Mouse (Mus musculus) Patski (cell line): ENCODE results near the gene H2-Ab1. TPM values are rescaled to one million over a fixed set of nuclear protein-coding genes. Genes with fewer than 3 reads are reported as not detected.

Experiments
- ATAC-seq: fragments of 100-300 bp; one replicate; pipeline ENCODE4 v1.8.0; 2021
- CTCF ChIA-PET: fragments of 350-600 bp; sonication (Branson Sonifier 250); formaldehyde crosslinking; loops from one replicate; lab custom pipeline; 2022; ENCODE audit warnings: inconsistent platforms; lab: Charles Lee
- POLR2A ChIA-PET: fragments of 350-600 bp; sonication (Branson Sonifier 250); formaldehyde crosslinking; loops from one replicate; lab custom pipeline; 2022; ENCODE audit warnings: antibody characterized with exemption, inconsistent platforms; lab: Charles Lee
- DNase-seq: peaks from one replicate; pipeline ENCODE4 v3.0.0-alpha.2; 2011; ENCODE audit warnings: low read depth, low spot score
- H3K27me3 ChIP-seq: fragments of 371-371 bp; one replicate; pipeline ENCODE4 v1.5.1; 2021
- CTCF ChIP-seq: fragments of 100-300 bp; IDR thresholded peaks from one replicate; pipeline ENCODE4 v1.5.1; 2021
- in situ Hi-C: fragments of 300-500 bp; cut with MboI; formaldehyde crosslinking; loops from 3 replicates; pipeline ENCODE4 v1.11.1; 2018; ENCODE audit warnings: low pct_unique_long_range_greater_than_20kb, mixed read lengths
- polyA plus RNA-seq: library from polyadenylated mRNA; unstranded; gene quantifications from one replicate; pipeline ENCODE4 v1.2.3, GENCODE M21; 2021

The H2-Ab1 gene
- polyA plus RNA-seq, 1 experiment from 2014 or later: 0.09 TPM

- in situ Hi-C loops: no loop called here
- CTCF ChIA-PET: interaction anchor here (1.3 kb wide), 1 partner anchor 12 kb away, joined by 3 read pairs; no protein-coding TSS in a partner anchor
- no peak for ATAC-seq
- no peak for DNase-seq
- no peak for TF ChIP-seq CTCF
- H3K27me3 ChIP-seq: peaks cover 47% of the 10 kb centered on the region
- POLR2A ChIA-PET: no interaction called here
These were observed 59.8 kb downstream of the H2-Ab1 start for GRCm38 (mm10) chr17:34317275-34317674.

Other genes starting within 250 kb of the H2-Ab1 start
- gene Ring1, start 233.0 kb upstream of the H2-Ab1 start, polyA plus RNA-seq: 31.1 TPM
- gene H2-Ke6, start 229.6 kb upstream of the H2-Ab1 start, polyA plus RNA-seq: 49.3 TPM
- 189 TPM for gene Slc39a7, start 226.0 kb upstream of the H2-Ab1 start, polyA plus RNA-seq
- gene Rxrb, start 225.9 kb upstream of the H2-Ab1 start, polyA plus RNA-seq: 57.1 TPM
- 0.60 TPM for gene Col11a2, start 218.3 kb upstream of the H2-Ab1 start, polyA plus RNA-seq
- gene H2-Oa, start 165.3 kb upstream of the H2-Ab1 start, polyA plus RNA-seq: not detected
- gene H2-DMa, start 138.1 kb upstream of the H2-Ab1 start, polyA plus RNA-seq: 17.1 TPM
- 239 TPM for gene Brd2, start 135.1 kb upstream of the H2-Ab1 start, polyA plus RNA-seq
- 8.2 TPM for gene H2-DMb2, start 114.4 kb upstream of the H2-Ab1 start, polyA plus RNA-seq
- 36.6 TPM for gene H2-DMb1, start 104.6 kb upstream of the H2-Ab1 start, polyA plus RNA-seq
- 7.0 TPM for gene Tap1, start 70.1 kb upstream of the H2-Ab1 start, polyA plus RNA-seq
- gene Psmb9, start 69.9 kb upstream of the H2-Ab1 start, polyA plus RNA-seq: 1.3 TPM
- gene Psmb8, start 60.0 kb upstream of the H2-Ab1 start, polyA plus RNA-seq: 18.7 TPM
- 38.2 TPM for gene Tap2, start 54.2 kb upstream of the H2-Ab1 start, polyA plus RNA-seq
- gene H2-Ob, start 18.8 kb upstream of the H2-Ab1 start, polyA plus RNA-seq: not detected
- not detected for gene H2-Aa, start 30.1 kb downstream of the H2-Ab1 start, polyA plus RNA-seq
- gene H2-Eb1, start 48.2 kb downstream of the H2-Ab1 start, polyA plus RNA-seq: 0.32 TPM
- gene H2-Eb2, start 68.0 kb downstream of the H2-Ab1 start, polyA plus RNA-seq: not detected
- not detected for gene Btnl2, start 97.1 kb downstream of the H2-Ab1 start, polyA plus RNA-seq
- gene Btnl1, start 119.4 kb downstream of the H2-Ab1 start, polyA plus RNA-seq: not detected
- gene BC051142, start 141.1 kb downstream of the H2-Ab1 start, polyA plus RNA-seq: not detected
- gene Btnl4, start 219.6 kb downstream of the H2-Ab1 start, polyA plus RNA-seq: not detected